Mouse (Mus musculus) stomach, embryonic 15.5 days (tissue): Measurements from ENCODE around the gene Msi2. TPM values are rescaled to one million over a fixed set of nuclear protein-coding genes. Genes with fewer than 3 reads are reported as not detected.
A peak's percentile ranks its signal among the peaks of the same experiment; 100 is the strongest.

Experiments used
- ATAC-seq: fragments of 200-750 bp; cut with Nextera tagmentation; 2 replicates; pipeline ENCODE4 v1.8.0; 2017; ENCODE audit warnings: low read depth, moderate number of reproducible peaks, moderate TSS enrichment; ENCODE audit not compliant: insufficient read depth, low FRiP score
- H3K27ac ChIP-seq: fragments of 300-500 bp; sonication (generic); 2 replicates; pipeline ENCODE4 v1.5.1; 2015; ENCODE audit warnings: mild to moderate bottlenecking, inconsistent platforms
- H3K27me3 ChIP-seq: fragments of 300-500 bp; sonication (generic); replicated peaks from 2 replicates; pipeline ENCODE4 v1.6.1; 2015; ENCODE audit warnings: inconsistent platforms
- H3K36me3 ChIP-seq: fragments of 300-500 bp; sonication (generic); 2 replicates; pipeline ENCODE4 v1.6.1; 2015; ENCODE audit warnings: inconsistent platforms
- H3K4me1 ChIP-seq: fragments of 300-500 bp; sonication (generic); 2 replicates; pipeline ENCODE4 v1.6.1; 2015; ENCODE audit warnings: inconsistent platforms
- H3K4me2 ChIP-seq: fragments of 300-500 bp; sonication (generic); 2 replicates; pipeline ENCODE4 v1.6.1; 2015; ENCODE audit warnings: mild to moderate bottlenecking, inconsistent platforms
- H3K4me3 ChIP-seq: fragments of 300-500 bp; sonication (generic); replicated peaks from 2 replicates; pipeline ENCODE4 v1.5.1; 2015; ENCODE audit warnings: inconsistent platforms
- H3K9ac ChIP-seq: fragments of 300-500 bp; sonication (generic); 2 replicates; pipeline ENCODE4 v1.6.1; 2015; ENCODE audit warnings: inconsistent platforms
- H3K9me3 ChIP-seq: fragments of 300-500 bp; sonication (generic); 2 replicates; pipeline ENCODE4 v1.6.1; 2016; ENCODE audit warnings: inconsistent platforms
- WGBS: fragments of 180-500 bp; shearing (Covaris S2); methylation state at CpG from one replicate; pipeline ENCODE4 v1.1.7; 2015; 5-methylcytosine and 5-hydroxymethylcytosine counted together
- polyA plus RNA-seq: library from polyadenylated mRNA; unstranded; fragments of >200 nt; fragmentation: Nextera tagmentation; extraction: Ambion mirVana; gene quantifications from 2 replicates; pipeline ENCODE4 v1.2.1, GENCODE M21; 2015

The Msi2 gene
- polyA plus RNA-seq, 1 experiment from 2014 or later = 13.7 TPM

GRCm38 (mm10) chr11:88424034-88424767, 294.1 kb downstream of the Msi2 start:
- H3K9ac ChIP-seq = no peak overlapping the region
- H3K4me3 ChIP-seq = no peak overlapping the region
- no peaks in the 10 kb centered on the region for H3K27me3 ChIP-seq
- H3K36me3 ChIP-seq = no peaks in the 10 kb centered on the region
- ATAC-seq = no peak
- 76% methylated on average over 20 of the region's 20 CpGs for WGBS
- H3K9me3 ChIP-seq = no peaks in the 10 kb centered on the region
- H3K4me1 ChIP-seq = peaks cover 28% of the 10 kb centered on the region
- H3K4me2 ChIP-seq = no peak overlapping the region
- H3K27ac ChIP-seq = no peak overlapping the region

- H3K36me3 ChIP-seq = no peaks in the 10 kb centered on the region
- no peak overlapping the region for H3K4me3 ChIP-seq
- H3K4me2 ChIP-seq = no peak overlapping the region
- ATAC-seq = peak; percentile 8
- peaks cover 33% of the 10 kb centered on the region for H3K4me1 ChIP-seq
- WGBS = 54% methylated on average over 9 of the region's 9 CpGs
- H3K9ac ChIP-seq = no peak overlapping the region
- H3K27ac ChIP-seq = peak overlapping the region; percentile 58
- H3K27me3 ChIP-seq = no peaks in the 10 kb centered on the region
- H3K9me3 ChIP-seq = no peaks in the 10 kb centered on the region
Observed at GRCm38 (mm10) chr11:88421057-88421578, 297.2 kb downstream of the Msi2 start.

- Histone ChIP-seq H3K9me3 (no peaks in the 10 kb centered on the region), H3K4me3 (no peak overlapping the region), H3K36me3 (no peaks in the 10 kb centered on the region), H3K4me1 (peaks cover 20% of the 10 kb centered on the region; the same call in 1 of the 2 replicates), H3K4me2 (no peak overlapping the region), H3K27me3 (no peaks in the 10 kb centered on the region), H3K9ac (no peak overlapping the region), H3K27ac (no peak overlapping the region)
- WGBS = 76% methylated on average over 9 of the region's 9 CpGs
- ATAC-seq = 0 out of 2 replicates have a peak, but pooled peaks have one; percentile 21
Observed at GRCm38 (mm10) chr11:88419657-88420366, 298.5 kb downstream of the Msi2 start.

- H3K9ac ChIP-seq = no peak overlapping the region
- H3K4me1 ChIP-seq = peaks cover 26% of the 10 kb centered on the region
- no peak overlapping the region for H3K4me3 ChIP-seq
- H3K36me3 ChIP-seq = no peaks in the 10 kb centered on the region
- 44% methylated on average over 7 of the region's 7 CpGs for WGBS
- H3K27ac ChIP-seq = peak overlapping the region; percentile 33; the same call in 1 of the 2 replicates
- H3K27me3 ChIP-seq = no peaks in the 10 kb centered on the region
- no peaks in the 10 kb centered on the region for H3K9me3 ChIP-seq
- ATAC-seq = no peak
- H3K4me2 ChIP-seq = no peak overlapping the region
Observed at GRCm38 (mm10) chr11:88419064-88419463, 299.2 kb downstream of the Msi2 start.

GRCm38 (mm10) chr11:88414157-88414870, 304.0 kb downstream of the Msi2 start:
- Histone ChIP-seq H3K27ac (no peak overlapping the region), H3K4me3 (no peak overlapping the region), H3K36me3 (no peaks in the 10 kb centered on the region), H3K27me3 (no peaks in the 10 kb centered on the region), H3K9me3 (no peaks in the 10 kb centered on the region), H3K9ac (no peak overlapping the region), H3K4me2 (no peak overlapping the region), H3K4me1 (peaks cover 13% of the 10 kb centered on the region; the same call in 1 of the 2 replicates)
- WGBS = 72% methylated on average over 18 of the region's 18 CpGs
- ATAC-seq = no peak

- H3K9ac ChIP-seq = no peak overlapping the region
- H3K4me2 ChIP-seq = no peak overlapping the region
- H3K4me3 ChIP-seq = no peak overlapping the region
- no peak overlapping the region for H3K27ac ChIP-seq
- H3K27me3 ChIP-seq = no peaks in the 10 kb centered on the region
- peak; percentile 72 for ATAC-seq
- no peaks in the 10 kb centered on the region for H3K9me3 ChIP-seq
- H3K4me1 ChIP-seq = peaks cover 7% of the 10 kb centered on the region; the same call in 1 of the 2 replicates
- 45% methylated on average over 5 of the region's 5 CpGs for WGBS
- H3K36me3 ChIP-seq = no peaks in the 10 kb centered on the region
Observed at GRCm38 (mm10) chr11:88412423-88413094, 305.8 kb downstream of the Msi2 start.

- Histone ChIP-seq H3K9ac (no peak overlapping the region), H3K36me3 (no peaks in the 10 kb centered on the region), H3K4me3 (no peak overlapping the region), H3K27me3 (no peaks in the 10 kb centered on the region), H3K4me1 (peaks cover 28% of the 10 kb centered on the region), H3K4me2 (no peak overlapping the region), H3K27ac (no peak overlapping the region), H3K9me3 (no peaks in the 10 kb centered on the region)
- WGBS = 91% methylated on average over 8 of the region's 8 CpGs
- ATAC-seq = no peak
Observed at GRCm38 (mm10) chr11:88408305-88408704, 310.0 kb downstream of the Msi2 start.

- no peak overlapping the region for H3K9ac ChIP-seq
- no peaks in the 10 kb centered on the region for H3K9me3 ChIP-seq
- H3K4me3 ChIP-seq = no peak overlapping the region
- no peaks in the 10 kb centered on the region for H3K36me3 ChIP-seq
- H3K4me1 ChIP-seq = peaks cover 41% of the 10 kb centered on the region
- H3K4me2 ChIP-seq = no peak overlapping the region
- H3K27ac ChIP-seq = no peak overlapping the region
- ATAC-seq = no peak
- H3K27me3 ChIP-seq = no peaks in the 10 kb centered on the region
- WGBS = 67% methylated on average over 3 of the region's 3 CpGs
Observed at GRCm38 (mm10) chr11:88406408-88406915, 311.9 kb downstream of the Msi2 start.

GRCm38 (mm10) chr11:88404816-88405613, 313.3 kb downstream of the Msi2 start:
- H3K27ac ChIP-seq = peak overlapping the region; percentile 84
- H3K4me3 ChIP-seq = no peak overlapping the region
- H3K4me1 ChIP-seq = peaks cover 51% of the 10 kb centered on the region
- peak; percentile 36; the same call in 1 of the 2 replicates for ATAC-seq
- H3K4me2 ChIP-seq = peak overlapping the region; percentile 38
- H3K9ac ChIP-seq = no peak overlapping the region
- no peaks in the 10 kb centered on the region for H3K9me3 ChIP-seq
- no peaks in the 10 kb centered on the region for H3K36me3 ChIP-seq
- no peaks in the 10 kb centered on the region for H3K27me3 ChIP-seq
- 24% methylated on average over 17 of the region's 17 CpGs for WGBS

- H3K27ac ChIP-seq = peak overlapping the region; percentile 84
- ATAC-seq = peak; percentile 77
- H3K9ac ChIP-seq = no peak overlapping the region
- peak overlapping the region; percentile 38 for H3K4me2 ChIP-seq
- H3K4me1 ChIP-seq = peaks cover 56% of the 10 kb centered on the region
- no peak overlapping the region for H3K4me3 ChIP-seq
- H3K27me3 ChIP-seq = no peaks in the 10 kb centered on the region
- WGBS = 48% methylated on average over 5 of the region's 5 CpGs
- no peaks in the 10 kb centered on the region for H3K9me3 ChIP-seq
- no peaks in the 10 kb centered on the region for H3K36me3 ChIP-seq
Observed at GRCm38 (mm10) chr11:88404247-88404677, 314.1 kb downstream of the Msi2 start.
